Mouse (Mus musculus): ENCODE results near the gene Aco2. TPM values are rescaled to one million over a fixed set of nuclear protein-coding genes. Genes with fewer than 3 reads are reported as not detected.

Gene Aco2
- polyA plus RNA-seq, 1 experiment from 2014 or later: 165 TPM

DNA sequence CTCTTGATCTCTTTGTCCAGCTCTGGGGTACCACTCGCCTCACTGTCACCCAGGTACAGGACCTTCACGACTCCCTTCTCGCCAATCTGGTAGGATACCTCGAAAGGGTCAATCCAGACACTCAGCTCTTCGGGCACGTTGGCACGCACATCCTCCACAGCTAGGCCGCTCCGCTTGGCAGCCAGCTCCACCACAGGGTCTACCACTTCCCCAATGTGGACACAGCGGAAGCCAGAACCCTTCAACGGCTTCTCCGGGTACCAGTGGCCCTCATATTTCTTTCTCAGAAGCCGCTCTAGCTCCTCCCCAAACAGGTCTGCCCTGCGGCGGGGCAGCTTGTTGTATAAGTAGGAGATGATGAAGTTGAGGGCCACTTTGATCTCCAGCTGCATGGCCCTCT is 20.7 kb upstream of the Aco2 start:
- Histone ChIP-seq H3K36me3 (ENCODE audit: control insufficient read depth, insufficient read depth, low read length) (peaks cover 22% of the 10 kb centered on the region; the same call in 1 of the 2 replicates), H3K27me3 (ENCODE audit: control insufficient read depth, insufficient read depth, low read length) (no peaks in the 10 kb centered on the region), H3K27ac (ENCODE audit: low read depth, low read length) (no peak overlapping the region), H3K4me2 (no peak overlapping the region), H3K9ac (ENCODE audit: low read length) (no peak overlapping the region), H3K4me3 (ENCODE audit: low read depth, low read length) (no peak overlapping the region), H3K4me1 (ENCODE audit: control insufficient read depth, insufficient read depth, low read length) (peaks cover 7% of the 10 kb centered on the region), H3K9me3 (ENCODE audit: control insufficient read depth, low read length) (no peaks in the 10 kb centered on the region)
- WGBS: 98% methylated on average over 15 of the region's 15 CpGs
- ATAC-seq (ENCODE audit: low FRiP score) (no peak), DNase-seq (ENCODE audit: low spot score, missing footprints) (peak; percentile 0)

DNA sequence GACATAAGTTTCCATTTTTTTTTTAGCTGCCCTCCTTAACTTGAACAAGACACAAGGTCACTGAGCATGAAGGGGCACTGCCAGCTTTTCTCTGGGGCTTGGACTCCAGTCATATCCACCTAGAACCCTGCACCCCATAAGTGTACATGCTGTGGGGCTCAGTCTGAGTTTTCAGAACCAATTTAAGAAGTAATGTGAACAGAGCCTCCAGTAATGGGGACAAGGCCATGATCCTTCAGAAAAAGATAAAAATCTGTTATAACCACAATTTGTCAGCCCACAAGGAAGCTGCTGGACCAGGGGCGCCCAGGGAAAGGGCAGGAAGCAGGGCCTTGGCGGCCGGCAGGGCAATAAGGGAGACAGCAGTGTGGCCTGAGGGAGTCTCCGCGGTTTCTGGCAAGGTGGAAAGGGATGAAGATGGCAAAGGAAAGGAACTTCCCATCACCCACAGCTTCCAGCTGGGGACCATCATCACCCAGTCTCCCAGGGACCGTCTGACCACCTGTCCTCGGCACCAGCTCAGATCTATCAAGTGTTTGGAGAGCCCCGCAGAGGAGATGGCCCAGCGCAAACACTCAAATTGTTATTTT is 19.6 kb upstream of the Aco2 start:
- H3K4me2 ChIP-seq: no peak overlapping the region
- no peak overlapping the region for H3K4me3 ChIP-seq (ENCODE audit: low read depth, low read length)
- H3K9ac ChIP-seq (ENCODE audit: low read length): no peak overlapping the region
- H3K36me3 ChIP-seq (ENCODE audit: control insufficient read depth, insufficient read depth, low read length): peaks cover 22% of the 10 kb centered on the region; the same call in 1 of the 2 replicates
- 89% methylated on average over 9 of the region's 9 CpGs for WGBS
- ATAC-seq (ENCODE audit: low FRiP score): no peak
- peak; percentile 68 for DNase-seq (ENCODE audit: low spot score, missing footprints)
- peaks cover 10% of the 10 kb centered on the region for H3K4me1 ChIP-seq (ENCODE audit: control insufficient read depth, insufficient read depth, low read length)
- no peak overlapping the region for H3K27ac ChIP-seq (ENCODE audit: low read depth, low read length)
- no peaks in the 10 kb centered on the region for H3K27me3 ChIP-seq (ENCODE audit: control insufficient read depth, insufficient read depth, low read length)
- H3K9me3 ChIP-seq (ENCODE audit: control insufficient read depth, low read length): no peaks in the 10 kb centered on the region

DNA sequence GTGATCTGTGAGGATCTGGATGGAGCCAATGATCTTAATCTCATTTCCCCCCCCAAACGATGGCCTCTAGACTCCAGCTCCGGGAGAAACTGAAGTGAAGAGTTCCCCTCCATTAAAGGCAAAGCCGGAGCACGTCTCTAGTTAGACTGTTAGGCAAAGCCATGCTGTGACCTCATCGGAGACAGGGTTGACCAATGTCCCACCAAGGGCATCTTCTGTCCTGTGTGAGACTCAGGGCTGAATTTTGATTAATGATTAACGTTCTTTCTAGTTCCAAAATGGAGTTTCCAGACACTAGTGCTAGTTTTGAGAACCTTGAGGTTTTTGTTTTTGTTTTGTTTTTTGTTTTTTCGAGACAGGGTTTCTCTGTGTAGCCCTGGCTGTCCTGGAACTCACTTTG is 19.0 kb upstream of the Aco2 start:
- no peaks in the 10 kb centered on the region for H3K27me3 ChIP-seq (ENCODE audit: control insufficient read depth, insufficient read depth, low read length)
- peaks cover 22% of the 10 kb centered on the region; the same call in 1 of the 2 replicates for H3K36me3 ChIP-seq (ENCODE audit: control insufficient read depth, insufficient read depth, low read length)
- peaks cover 10% of the 10 kb centered on the region for H3K4me1 ChIP-seq (ENCODE audit: control insufficient read depth, insufficient read depth, low read length)
- WGBS: 89% methylated on average over 7 of the region's 7 CpGs
- ATAC-seq (ENCODE audit: low FRiP score) (no peak), DNase-seq (ENCODE audit: low spot score, missing footprints) (peak; percentile 17)
- no peak overlapping the region for H3K9ac ChIP-seq (ENCODE audit: low read length)
- H3K4me3 ChIP-seq (ENCODE audit: low read depth, low read length): no peak overlapping the region
- H3K9me3 ChIP-seq (ENCODE audit: control insufficient read depth, low read length): no peaks in the 10 kb centered on the region
- no peak overlapping the region for H3K4me2 ChIP-seq
- H3K27ac ChIP-seq (ENCODE audit: low read depth, low read length): no peak overlapping the region

DNA sequence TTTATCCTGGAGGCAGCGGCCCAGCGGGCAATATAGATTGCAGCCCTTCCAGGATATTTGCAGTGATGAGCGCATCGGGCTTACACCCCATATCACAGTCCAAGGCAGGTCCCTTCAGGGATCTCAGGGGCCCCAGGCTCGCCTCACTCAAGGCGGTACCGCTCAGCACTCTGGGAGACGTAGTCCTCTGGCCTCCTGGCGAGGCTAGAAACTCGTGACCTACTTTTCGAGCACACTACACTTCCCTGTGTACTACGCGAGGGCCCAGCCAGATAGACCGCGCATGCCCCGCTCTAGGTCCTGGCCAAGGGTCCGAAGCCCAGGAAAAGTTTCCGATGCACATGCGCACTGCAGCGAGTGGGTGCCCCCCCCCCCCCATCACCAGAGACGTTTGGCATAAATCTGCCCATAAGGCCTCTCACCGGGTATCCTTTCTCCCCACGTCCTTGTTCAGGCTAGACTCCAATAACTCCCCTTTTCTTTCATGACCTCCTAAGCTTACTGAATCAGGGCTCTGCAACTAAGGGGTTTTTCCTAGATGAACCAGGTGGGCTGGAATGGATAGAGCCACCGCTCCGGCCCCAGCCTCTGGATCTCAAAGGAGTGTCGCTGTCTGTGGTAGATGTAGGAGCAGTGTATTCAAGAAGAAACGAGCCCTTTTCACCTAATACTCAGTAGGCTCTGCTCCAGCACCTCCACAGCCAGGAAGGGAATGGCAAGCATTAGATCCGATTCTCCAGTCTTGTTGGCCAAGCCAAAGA is 15.9 kb upstream of the Aco2 start:
- H3K27me3 ChIP-seq (ENCODE audit: control insufficient read depth, insufficient read depth, low read length): no peaks in the 10 kb centered on the region
- peak; percentile 92 for ATAC-seq (ENCODE audit: low FRiP score)
- H3K36me3 ChIP-seq (ENCODE audit: control insufficient read depth, insufficient read depth, low read length): peaks cover 4% of the 10 kb centered on the region; the same call in 1 of the 2 replicates
- H3K9me3 ChIP-seq (ENCODE audit: control insufficient read depth, low read length): no peaks in the 10 kb centered on the region
- peak overlapping the region; percentile 62 for H3K4me2 ChIP-seq
- peak overlapping the region; percentile 42; the same call in 1 of the 2 replicates for H3K27ac ChIP-seq (ENCODE audit: low read depth, low read length)
- DNase-seq (ENCODE audit: low spot score, missing footprints): peak; percentile 97
- H3K4me3 ChIP-seq (ENCODE audit: low read depth, low read length): peak overlapping the region; percentile 63
- under 1% methylated on average over 28 of the region's 28 CpGs for WGBS
- peak overlapping the region; percentile 84 for H3K9ac ChIP-seq (ENCODE audit: low read length)
- H3K4me1 ChIP-seq (ENCODE audit: control insufficient read depth, insufficient read depth, low read length): peaks cover 18% of the 10 kb centered on the region

DNA sequence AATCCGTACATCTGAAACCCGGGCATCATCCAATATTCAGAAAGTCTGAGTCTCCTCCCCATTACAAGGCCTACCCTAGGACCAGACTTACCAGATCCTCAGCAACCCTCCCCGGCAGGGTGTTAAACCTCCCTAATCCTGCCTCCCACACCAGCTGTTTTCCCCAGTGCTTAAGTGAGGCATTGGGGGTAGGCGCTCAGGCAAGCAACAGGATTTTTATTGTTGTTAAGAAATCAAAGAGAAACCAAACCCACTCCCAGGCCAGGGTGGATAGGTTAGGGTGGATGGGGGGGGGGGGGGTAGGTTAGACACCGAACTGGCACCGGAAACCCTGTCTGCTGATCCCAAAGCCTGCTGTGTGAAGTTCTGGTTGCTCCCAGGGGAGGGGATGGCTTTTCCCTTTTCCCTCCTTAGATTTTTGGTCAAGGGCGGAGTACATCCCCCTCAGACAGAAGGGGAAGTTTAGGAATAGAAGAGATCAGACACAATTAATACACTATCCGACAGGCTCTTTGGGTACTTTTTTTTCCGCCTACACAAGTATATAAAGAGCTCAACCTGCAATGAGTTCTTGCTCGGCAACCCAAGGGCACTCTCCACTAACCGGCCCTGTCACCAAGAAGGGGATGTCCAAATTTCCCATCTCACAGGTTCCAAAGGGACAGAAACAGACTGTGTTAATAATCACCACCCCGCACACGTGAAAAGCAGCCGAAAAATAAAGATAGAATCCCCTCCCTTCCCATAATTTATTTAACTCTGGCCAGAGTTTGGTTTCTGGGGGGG is 15.0 kb upstream of the Aco2 start:
- ATAC-seq (ENCODE audit: low FRiP score): no peak
- peak overlapping the region; percentile 63 for H3K4me3 ChIP-seq (ENCODE audit: low read depth, low read length)
- 1% methylated on average over 14 of the region's 14 CpGs for WGBS
- H3K27ac ChIP-seq (ENCODE audit: low read depth, low read length): peak overlapping the region; percentile 64; the same call in 1 of the 2 replicates
- DNase-seq (ENCODE audit: low spot score, missing footprints): peak; percentile 85
- H3K36me3 ChIP-seq (ENCODE audit: control insufficient read depth, insufficient read depth, low read length): no peaks in the 10 kb centered on the region
- peaks cover 18% of the 10 kb centered on the region for H3K4me1 ChIP-seq (ENCODE audit: control insufficient read depth, insufficient read depth, low read length)
- H3K9ac ChIP-seq (ENCODE audit: low read length): peak overlapping the region; percentile 84
- H3K4me2 ChIP-seq: peak overlapping the region; percentile 62
- H3K9me3 ChIP-seq (ENCODE audit: control insufficient read depth, low read length): no peaks in the 10 kb centered on the region
- H3K27me3 ChIP-seq (ENCODE audit: control insufficient read depth, insufficient read depth, low read length): no peaks in the 10 kb centered on the region

DNA sequence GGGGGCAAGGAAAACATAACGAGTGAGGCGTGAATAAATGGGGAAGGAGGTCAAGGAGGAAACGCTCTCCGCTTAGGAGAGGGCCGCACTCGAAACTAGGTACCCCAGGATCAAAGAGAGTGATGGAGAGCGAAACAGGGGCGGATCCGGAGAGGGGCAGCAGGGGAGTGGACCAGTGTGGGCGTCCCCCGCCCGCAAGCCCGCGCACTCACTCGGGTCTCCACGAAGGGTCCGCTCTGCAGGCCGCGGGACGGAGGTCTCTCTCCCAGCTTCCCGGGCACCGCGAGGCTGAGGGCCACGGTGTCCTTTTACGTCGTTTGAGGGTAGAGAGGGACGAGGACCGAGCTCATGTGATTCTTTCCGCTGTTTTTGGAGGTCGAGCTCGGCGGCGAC is 14.4 kb upstream of the Aco2 start:
- Histone ChIP-seq H3K27me3 (ENCODE audit: control insufficient read depth, insufficient read depth, low read length) (no peaks in the 10 kb centered on the region), H3K36me3 (ENCODE audit: control insufficient read depth, insufficient read depth, low read length) (no peaks in the 10 kb centered on the region), H3K9me3 (ENCODE audit: control insufficient read depth, low read length) (no peaks in the 10 kb centered on the region), H3K4me1 (ENCODE audit: control insufficient read depth, insufficient read depth, low read length) (peaks cover 18% of the 10 kb centered on the region), H3K9ac (ENCODE audit: low read length) (peak overlapping the region; percentile 84), H3K4me3 (ENCODE audit: low read depth, low read length) (peak overlapping the region; percentile 63), H3K27ac (ENCODE audit: low read depth, low read length) (peak overlapping the region; percentile 64; the same call in 1 of the 2 replicates), H3K4me2 (peak overlapping the region; percentile 62)
- DNase-seq (ENCODE audit: low spot score, missing footprints) (no peak), ATAC-seq (ENCODE audit: low FRiP score) (peak; percentile 28; the same call in 1 of the 2 replicates)
- WGBS: under 1% methylated on average over 33 of the region's 33 CpGs

DNA sequence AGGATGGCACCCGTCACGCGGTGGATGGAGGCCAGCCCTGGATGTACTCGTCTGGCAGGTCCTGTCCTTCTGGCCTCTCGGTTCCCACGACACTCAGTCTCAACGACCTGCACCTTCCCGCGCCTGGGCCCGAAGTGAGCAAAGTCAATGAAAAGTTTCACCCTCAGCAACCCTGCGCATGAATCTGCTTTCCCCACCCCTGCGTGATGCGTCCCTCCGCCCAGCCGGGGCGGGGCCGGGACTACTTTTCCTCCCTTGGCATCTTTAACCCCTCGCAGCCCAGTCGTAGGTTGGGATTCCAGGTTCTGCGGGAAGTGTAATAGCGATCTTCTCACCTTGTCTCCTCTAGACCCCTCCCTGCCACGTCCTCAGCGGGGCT is 14.0 kb upstream of the Aco2 start:
- H3K9me3 ChIP-seq (ENCODE audit: control insufficient read depth, low read length): no peaks in the 10 kb centered on the region
- peak overlapping the region; percentile 62 for H3K4me2 ChIP-seq
- under 1% methylated on average over 23 of the region's 23 CpGs for WGBS
- H3K9ac ChIP-seq (ENCODE audit: low read length): peak overlapping the region; percentile 84
- peak overlapping the region; percentile 64; the same call in 1 of the 2 replicates for H3K27ac ChIP-seq (ENCODE audit: low read depth, low read length)
- H3K36me3 ChIP-seq (ENCODE audit: control insufficient read depth, insufficient read depth, low read length): no peaks in the 10 kb centered on the region
- H3K4me1 ChIP-seq (ENCODE audit: control insufficient read depth, insufficient read depth, low read length): peaks cover 18% of the 10 kb centered on the region
- no peaks in the 10 kb centered on the region for H3K27me3 ChIP-seq (ENCODE audit: control insufficient read depth, insufficient read depth, low read length)
- peak overlapping the region; percentile 63 for H3K4me3 ChIP-seq (ENCODE audit: low read depth, low read length)
- peak; percentile 47; the same call in 1 of the 2 replicates for ATAC-seq (ENCODE audit: low FRiP score)
- peak; percentile 99 for DNase-seq (ENCODE audit: low spot score, missing footprints)

DNA sequence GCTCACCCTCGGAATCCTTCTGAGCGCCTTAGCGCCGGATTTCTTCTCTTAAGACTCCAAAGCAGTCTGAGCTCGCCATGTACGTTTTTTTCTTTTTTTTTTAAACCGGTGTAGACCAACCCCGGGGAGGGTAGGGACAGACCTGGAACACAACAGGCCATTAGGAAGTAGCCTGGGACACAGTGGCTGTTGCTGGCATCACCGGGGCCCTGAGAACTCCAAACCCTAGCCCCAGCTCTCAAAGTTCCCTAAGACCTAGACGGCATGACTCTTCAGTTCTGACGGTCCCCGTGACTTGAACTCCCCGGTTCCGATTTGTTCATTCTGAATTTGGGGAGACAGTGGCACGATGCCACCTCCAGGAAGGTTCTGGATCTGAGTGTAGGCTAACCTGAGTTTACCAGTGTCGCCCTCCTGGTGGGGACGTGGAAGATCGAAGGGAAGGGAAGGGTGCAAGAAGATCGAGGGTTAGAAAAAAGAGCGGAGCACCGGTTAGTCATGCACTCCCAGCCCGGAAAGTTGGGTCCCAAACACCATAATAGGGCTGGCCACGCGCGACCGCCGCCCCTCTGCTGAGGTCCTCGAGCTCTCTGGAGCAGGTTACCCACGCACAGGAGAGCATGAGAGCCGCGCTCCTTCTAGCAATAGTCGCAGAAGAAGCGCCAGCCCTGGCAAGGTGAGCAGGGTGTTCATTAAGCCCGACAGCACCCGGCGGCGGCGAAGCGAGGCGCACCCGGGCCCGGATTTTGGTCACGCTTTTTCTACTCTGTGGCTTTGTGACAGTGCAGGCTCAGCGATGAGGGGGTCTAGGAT is 13.4 kb upstream of the Aco2 start, which contains the start of gene Tob2:
Gene Tob2, minus strand, starts transcription at position 280 of the 813 bp plus-strand sequence.
- ATAC-seq (ENCODE audit: low FRiP score): 0 out of 2 replicates have a peak, but pooled peaks have one; percentile 5
- Histone ChIP-seq H3K36me3 (ENCODE audit: control insufficient read depth, insufficient read depth, low read length) (no peaks in the 10 kb centered on the region), H3K27me3 (ENCODE audit: control insufficient read depth, insufficient read depth, low read length) (no peaks in the 10 kb centered on the region), H3K4me2 (peak within 1 kb of the TSS; percentile 62), H3K9me3 (ENCODE audit: control insufficient read depth, low read length) (no peaks in the 10 kb centered on the region), H3K9ac (ENCODE audit: low read length) (peak within 1 kb of the TSS; percentile 84), H3K4me1 (ENCODE audit: control insufficient read depth, insufficient read depth, low read length) (peaks cover 18% of the 10 kb centered on the region), H3K4me3 (ENCODE audit: low read depth, low read length) (peak within 1 kb of the TSS; percentile 63), H3K27ac (ENCODE audit: low read depth, low read length) (peak within 1 kb of the TSS; percentile 64)
- WGBS: under 1% methylated on average over 44 of the region's 44 CpGs
- DNase-seq (ENCODE audit: low spot score, missing footprints): peak; percentile 91
